Mouse (Mus musculus): ENCODE results near the gene Mthfd1l.

GRCm38 (mm10) chr10:4070061-4070460 lies 97.1 kb downstream of the Mthfd1l start:
- TF ChIP-seq CTCF (IDR thresholded peaks at IDR 0.05; ENCODE audit: control insufficient read depth, insufficient read depth, low read length) (no peak), POLR2A (IDR thresholded peaks at IDR 0.05; ENCODE audit: borderline replicate concordance, control insufficient read depth, low read depth, low read length) (no peak)
